Mouse (Mus musculus): ENCODE data around the gene Tbca. TPM values are rescaled to one million over a fixed set of nuclear protein-coding genes. Genes with fewer than 3 reads are reported as not detected.

The Tbca gene
- 320 and 441 TPM in 2 replicates for polyA plus RNA-seq (2012; ENCODE audit: insufficient read depth, insufficient read length, missing spikeins)

DNA sequence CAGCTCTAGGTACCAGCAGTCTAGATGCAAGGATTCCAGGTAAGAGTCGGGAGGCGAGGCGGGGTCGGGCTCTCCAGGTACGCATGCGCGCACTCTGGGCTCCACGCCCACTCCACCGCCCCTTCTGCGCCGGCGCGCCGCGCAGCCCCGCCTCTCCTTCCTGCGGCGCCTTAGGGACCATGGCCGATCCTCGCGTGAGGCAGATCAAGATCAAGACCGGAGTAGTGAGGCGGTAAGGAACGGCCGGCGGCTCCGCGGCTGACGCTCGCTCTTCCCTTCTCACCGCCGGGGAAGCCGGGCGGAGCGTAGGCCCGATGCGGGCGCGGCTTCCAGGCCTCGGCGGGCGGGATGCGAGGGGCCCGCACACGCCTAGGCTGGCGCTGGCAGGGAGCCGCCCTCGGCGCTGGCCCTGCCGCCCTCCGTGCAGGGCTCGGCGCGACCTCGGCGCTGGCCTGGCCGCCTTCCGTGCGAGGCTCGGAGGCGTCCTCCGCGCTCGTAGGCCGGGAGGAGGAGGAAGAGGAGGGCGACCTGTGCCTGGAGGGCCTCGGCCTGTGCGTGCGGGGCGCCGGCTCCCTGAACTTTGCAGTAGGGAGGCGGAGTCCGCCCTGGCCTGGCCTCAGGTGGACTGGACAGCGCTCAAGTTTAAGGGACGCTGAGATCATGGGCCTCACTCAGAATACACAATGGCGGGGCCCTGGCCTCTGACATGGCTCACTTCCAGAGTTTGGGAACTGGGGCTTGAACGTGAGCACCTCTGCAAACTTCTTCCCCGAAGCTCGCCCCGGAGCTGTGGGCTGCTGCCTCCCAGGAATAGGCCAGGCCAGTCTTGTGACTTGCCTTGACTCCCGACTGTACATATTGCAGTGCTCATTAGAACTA is at the start of gene Tbca:
Tbca (plus strand) TSS at position 140 of the 879 bp plus-strand sequence.
- Histone ChIP-seq H3K27ac (replicated peaks; ENCODE audit: low read depth, low read length) (peak within 1 kb of the TSS; percentile 65), H3K4me3 (ENCODE audit: insufficient read depth, low read depth, low read length) (peak within 1 kb of the TSS; percentile 85)

DNA sequence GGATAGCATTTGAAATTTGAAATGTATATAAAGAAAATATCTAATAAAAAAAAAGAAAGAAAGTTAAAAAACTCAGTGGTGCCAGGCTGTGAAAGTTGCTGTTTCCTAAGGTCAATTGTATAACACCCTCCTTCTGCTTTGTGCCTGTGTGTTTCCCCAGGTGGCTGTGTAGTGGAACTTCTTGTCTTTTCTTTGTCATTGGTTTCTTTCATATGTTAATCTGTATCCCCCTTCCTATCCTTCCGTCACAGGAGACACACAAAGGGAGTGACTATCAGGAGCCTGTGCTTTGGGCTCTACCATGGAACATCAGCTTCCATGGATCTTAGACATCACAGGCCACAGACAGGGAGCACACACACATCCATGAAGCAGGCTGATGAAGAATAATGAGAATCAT is 43.5 kb upstream of the Tbca start:
- Histone ChIP-seq H3K27ac (replicated peaks; ENCODE audit: low read depth, low read length) (no peak overlapping the region), H3K4me3 (ENCODE audit: insufficient read depth, low read depth, low read length) (no peak overlapping the region), H3K4me1 (ENCODE audit: control insufficient read depth, insufficient read depth, insufficient read length, low read length) (no peaks in the 10 kb centered on the region)

More for the DNA sequence above, at the start of gene Tbca:
- peaks cover 4% of the 10 kb centered on the region; the same call in 1 of the 2 replicates for H3K4me1 ChIP-seq (ENCODE audit: control insufficient read depth, insufficient read depth, insufficient read length, low read length)

GRCm38 (mm10) chr13:94765852-94766251 is 22.9 kb upstream of the Tbca start:
- H3K27ac ChIP-seq (replicated peaks; ENCODE audit: low read depth, low read length) = no peak overlapping the region
- H3K4me1 ChIP-seq (ENCODE audit: control insufficient read depth, insufficient read depth, insufficient read length, low read length) = no peaks in the 10 kb centered on the region
- H3K4me3 ChIP-seq (ENCODE audit: insufficient read depth, low read depth, low read length) = no peak overlapping the region

DNA sequence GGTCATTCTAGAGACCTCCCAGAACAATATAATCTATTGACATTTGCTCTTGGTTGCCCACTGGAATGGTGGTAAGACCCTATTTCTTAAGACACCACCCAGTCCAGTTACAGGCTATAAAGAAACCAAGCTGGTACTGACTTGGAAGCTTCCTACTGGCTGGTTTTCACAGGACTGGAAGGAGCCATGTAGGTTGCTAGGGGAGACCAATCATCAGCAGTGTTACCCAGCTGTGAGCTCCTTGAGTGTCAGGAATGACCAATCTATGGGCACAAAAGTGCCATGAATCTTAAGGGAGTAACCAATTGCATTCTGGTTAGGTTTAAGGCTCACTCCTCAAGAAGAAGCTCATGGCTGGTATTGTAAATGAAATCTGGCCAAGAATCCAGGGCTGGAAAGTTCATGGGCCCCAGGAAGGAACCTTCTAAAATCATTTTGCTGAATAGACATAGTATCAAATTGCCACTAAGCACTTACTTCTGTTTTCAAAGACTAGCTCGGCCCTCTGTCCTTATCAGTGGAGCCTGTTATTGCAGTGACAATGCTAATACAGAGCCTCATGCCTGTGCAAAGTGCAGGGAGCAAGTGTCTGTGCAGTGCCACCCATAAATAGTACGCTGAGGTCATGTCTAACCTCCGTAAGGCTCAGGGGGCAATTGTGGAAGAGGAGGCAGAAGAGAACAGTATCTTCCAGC is 20.1 kb upstream of the Tbca start:
- Histone ChIP-seq H3K4me1 (ENCODE audit: control insufficient read depth, insufficient read depth, insufficient read length, low read length) (no peaks in the 10 kb centered on the region), H3K27ac (replicated peaks; ENCODE audit: low read depth, low read length) (no peak overlapping the region)

GRCm38 (mm10) chr13:94769155-94769470 is 19.6 kb upstream of the Tbca start:
- Histone ChIP-seq H3K4me3 (ENCODE audit: insufficient read depth, low read depth, low read length) (no peak overlapping the region), H3K4me1 (ENCODE audit: control insufficient read depth, insufficient read depth, insufficient read length, low read length) (no peaks in the 10 kb centered on the region), H3K27ac (replicated peaks; ENCODE audit: low read depth, low read length) (no peak overlapping the region)

More for the DNA sequence above, 20.1 kb upstream of the Tbca start:
- no peak overlapping the region for H3K4me3 ChIP-seq (ENCODE audit: insufficient read depth, low read depth, low read length)

GRCm38 (mm10) chr13:94786866-94787265 is 1.8 kb upstream of the Tbca start:
- Histone ChIP-seq H3K27ac (replicated peaks; ENCODE audit: low read depth, low read length) (no peak overlapping the region), H3K4me1 (ENCODE audit: control insufficient read depth, insufficient read depth, insufficient read length, low read length) (0 out of 2 replicates have a peak, but pooled peaks cover 2% of the 10 kb centered on the region), H3K4me3 (ENCODE audit: insufficient read depth, low read depth, low read length) (no peak overlapping the region)

DNA sequence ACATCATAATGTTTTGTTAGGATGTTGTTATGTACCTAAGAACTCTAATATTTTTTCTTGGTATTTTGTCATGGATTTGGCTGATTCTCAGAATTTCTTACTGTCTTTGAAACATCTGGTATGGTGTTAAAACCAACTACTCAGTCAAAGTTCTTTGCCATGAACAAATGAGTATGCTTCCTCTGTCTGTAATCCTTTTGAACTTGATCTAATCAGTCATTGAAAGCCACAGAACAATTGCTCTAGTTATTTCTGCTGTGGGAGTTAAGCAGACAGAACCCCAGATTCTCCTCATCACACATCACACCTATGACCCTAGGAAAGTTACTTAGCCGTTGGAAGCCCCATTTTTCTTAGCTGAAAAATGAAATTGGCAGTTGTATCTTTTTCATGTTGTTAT is 6.0 kb downstream of the Tbca start:
- H3K4me1 ChIP-seq (ENCODE audit: control insufficient read depth, insufficient read depth, insufficient read length, low read length) = peaks cover 4% of the 10 kb centered on the region; the same call in 1 of the 2 replicates
- H3K27ac ChIP-seq (replicated peaks; ENCODE audit: low read depth, low read length) = no peak overlapping the region
- H3K4me3 ChIP-seq (ENCODE audit: insufficient read depth, low read depth, low read length) = no peak overlapping the region

DNA sequence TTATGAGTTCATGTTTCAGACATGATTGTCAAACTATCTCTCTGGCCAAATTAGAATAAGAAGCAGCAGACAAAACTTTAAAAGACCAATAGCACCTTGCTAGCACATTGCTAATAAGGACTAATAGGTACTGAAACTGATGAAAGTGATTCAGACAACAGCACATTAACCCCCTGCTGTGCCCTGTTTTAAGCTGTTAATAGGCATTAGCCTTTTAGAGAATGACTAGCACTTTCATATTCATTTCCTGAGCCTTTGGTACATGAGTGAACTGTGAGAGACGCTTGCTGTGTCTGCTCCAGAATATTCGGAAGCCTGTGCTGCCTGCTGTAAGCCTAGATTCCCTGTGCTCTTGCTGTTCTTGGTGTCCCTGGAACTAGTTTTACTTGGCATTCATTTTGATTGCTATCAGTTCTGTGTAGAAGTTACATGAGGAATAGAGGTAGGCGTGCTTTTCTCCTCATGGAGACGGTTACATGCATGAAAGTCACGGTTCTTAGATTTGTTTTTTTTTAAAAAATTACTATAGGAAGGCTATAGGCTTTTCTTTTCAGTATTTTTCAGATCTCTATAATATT is 14.9 kb downstream of the Tbca start:
- Histone ChIP-seq H3K27ac (replicated peaks; ENCODE audit: low read depth, low read length) (no peak overlapping the region), H3K4me3 (ENCODE audit: insufficient read depth, low read depth, low read length) (no peak overlapping the region), H3K4me1 (ENCODE audit: control insufficient read depth, insufficient read depth, insufficient read length, low read length) (peaks cover 11% of the 10 kb centered on the region)

DNA sequence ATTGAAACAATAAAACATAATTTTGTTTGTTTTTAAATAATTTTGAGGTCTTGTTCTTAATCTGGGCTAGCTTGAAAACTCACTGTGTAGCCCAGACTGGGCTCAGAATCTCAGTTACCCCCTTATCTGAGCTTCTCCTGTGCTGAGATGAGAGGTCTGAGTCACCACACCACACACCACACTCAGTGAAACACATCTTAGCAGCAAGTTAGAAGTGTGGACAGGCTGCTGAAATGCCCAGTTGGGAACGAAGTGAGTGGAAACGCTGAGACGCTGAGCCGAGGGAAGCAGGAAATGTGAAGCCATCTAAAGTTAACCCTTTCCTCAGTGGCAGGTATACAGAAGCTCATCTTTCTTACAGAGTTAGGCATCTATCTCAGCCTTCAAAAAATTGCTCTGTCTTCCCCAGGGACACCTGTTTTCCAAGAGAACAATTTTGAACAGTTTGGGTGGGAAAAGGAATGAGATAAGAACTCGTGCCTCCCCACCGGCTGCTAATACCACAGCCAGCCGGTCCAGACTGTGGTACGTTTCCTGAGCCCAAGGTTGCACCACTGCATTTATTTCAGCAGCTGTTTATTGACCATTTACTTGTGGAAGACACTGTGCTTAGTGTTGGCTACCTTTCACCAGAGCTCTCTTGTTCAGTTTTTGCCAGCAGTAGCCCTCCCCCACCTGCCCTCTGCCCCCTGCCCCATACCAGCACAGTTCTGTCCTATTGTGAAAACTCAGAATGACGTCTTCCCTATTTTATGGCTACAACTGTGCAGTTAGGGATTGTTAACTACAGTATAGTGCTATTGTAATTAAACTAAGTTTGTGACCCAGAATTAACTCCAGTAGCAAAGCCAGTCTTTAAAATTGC is 17.8 kb downstream of the Tbca start:
- H3K4me3 ChIP-seq (ENCODE audit: insufficient read depth, low read depth, low read length) = no peak overlapping the region

DNA sequence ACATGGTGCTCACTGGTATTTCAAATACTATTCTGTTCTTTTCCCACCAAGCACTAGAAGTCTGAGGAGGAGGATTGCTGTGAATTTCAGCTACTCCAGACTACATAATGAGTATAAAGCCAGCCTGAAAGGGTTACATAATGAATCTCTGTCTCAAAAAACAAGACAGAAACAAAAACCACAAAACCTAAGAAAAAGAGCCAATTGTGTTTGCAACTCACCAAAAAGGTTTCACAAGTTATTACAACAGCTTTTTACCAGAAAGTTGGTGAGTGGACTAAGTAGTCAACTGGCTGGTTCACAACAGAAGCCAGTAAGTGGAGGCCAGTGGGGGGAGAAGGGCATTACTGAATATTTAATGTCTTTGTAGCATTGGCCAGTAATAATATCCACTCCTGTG is 19.9 kb downstream of the Tbca start:
- no peak overlapping the region for H3K4me3 ChIP-seq (ENCODE audit: insufficient read depth, low read depth, low read length)
- peaks cover 11% of the 10 kb centered on the region for H3K4me1 ChIP-seq (ENCODE audit: control insufficient read depth, insufficient read depth, insufficient read length, low read length)
- H3K27ac ChIP-seq (replicated peaks; ENCODE audit: low read depth, low read length) = no peak overlapping the region

More for the DNA sequence above, 17.8 kb downstream of the Tbca start:
- Histone ChIP-seq H3K27ac (replicated peaks; ENCODE audit: low read depth, low read length) (no peak overlapping the region), H3K4me1 (ENCODE audit: control insufficient read depth, insufficient read depth, insufficient read length, low read length) (peaks cover 9% of the 10 kb centered on the region)

- Histone ChIP-seq H3K4me1 (ENCODE audit: control insufficient read depth, insufficient read depth, insufficient read length, low read length) (peaks cover 11% of the 10 kb centered on the region), H3K27ac (replicated peaks; ENCODE audit: low read depth, low read length) (no peak overlapping the region), H3K4me3 (ENCODE audit: insufficient read depth, low read depth, low read length) (no peak overlapping the region)
Measured at GRCm38 (mm10) chr13:94809724-94810123, 21.0 kb downstream of the Tbca start.

DNA sequence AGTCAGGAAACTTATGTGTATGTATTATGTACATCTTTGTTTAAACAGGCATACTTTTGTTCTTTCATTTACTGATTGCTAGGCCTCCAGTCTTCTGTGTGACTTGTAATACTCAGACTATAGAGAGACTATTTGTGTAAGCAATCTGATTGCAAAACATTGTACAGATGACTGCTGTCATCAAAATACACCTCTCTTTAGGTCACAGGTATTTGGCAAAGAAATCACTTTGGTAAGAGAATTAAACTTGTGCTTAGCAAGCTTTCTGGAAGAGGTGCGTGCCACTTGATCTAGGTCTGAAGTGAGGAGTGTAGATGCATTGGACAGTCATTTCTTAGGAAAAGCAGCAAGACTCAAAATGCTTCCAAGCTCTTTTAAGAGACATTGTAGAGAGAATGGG is 22.7 kb downstream of the Tbca start:
- no peak overlapping the region for H3K27ac ChIP-seq (replicated peaks; ENCODE audit: low read depth, low read length)
- peaks cover 6% of the 10 kb centered on the region for H3K4me1 ChIP-seq (ENCODE audit: control insufficient read depth, insufficient read depth, insufficient read length, low read length)
- no peak overlapping the region for H3K4me3 ChIP-seq (ENCODE audit: insufficient read depth, low read depth, low read length)

DNA sequence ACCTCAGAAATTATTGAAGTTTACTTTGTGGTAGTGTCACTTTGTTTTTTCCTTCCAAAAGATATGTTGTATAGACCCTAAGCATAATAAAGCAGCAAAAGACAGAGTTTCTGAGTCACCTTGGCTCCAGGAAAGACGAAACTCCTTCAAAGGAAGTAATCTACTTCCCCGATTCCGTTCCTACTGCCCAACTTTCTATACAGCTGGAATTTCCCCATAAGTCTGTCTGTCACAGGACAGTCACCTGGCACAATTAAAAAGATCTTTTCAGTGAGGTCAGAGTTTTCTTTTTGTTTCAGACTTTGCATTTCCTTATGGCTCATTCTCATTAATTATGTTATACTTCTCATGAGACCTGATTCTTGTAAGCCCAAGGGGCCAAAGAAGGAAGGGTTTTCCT is 25.1 kb downstream of the Tbca start:
- H3K4me1 ChIP-seq (ENCODE audit: control insufficient read depth, insufficient read depth, insufficient read length, low read length) = 0 out of 2 replicates have a peak, but pooled peaks cover 2% of the 10 kb centered on the region
- no peak overlapping the region for H3K27ac ChIP-seq (replicated peaks; ENCODE audit: low read depth, low read length)
- no peak overlapping the region for H3K4me3 ChIP-seq (ENCODE audit: insufficient read depth, low read depth, low read length)

GRCm38 (mm10) chr13:94820516-94820915 is 31.8 kb downstream of the Tbca start:
- Histone ChIP-seq H3K4me1 (ENCODE audit: control insufficient read depth, insufficient read depth, insufficient read length, low read length) (no peaks in the 10 kb centered on the region), H3K27ac (replicated peaks; ENCODE audit: low read depth, low read length) (no peak overlapping the region), H3K4me3 (ENCODE audit: insufficient read depth, low read depth, low read length) (no peak overlapping the region)
